Comparison of ENCODE assay signal across 7 mouse cellular contexts in genomic region chr2:117263786-117264408, GRCm38 (mm10). TPM values are rescaled to one million over a fixed set of nuclear protein-coding genes. Genes with fewer than 3 reads are reported as not detected.
DNase-seq lines count a peak whose midpoint lies in the region; ATAC-seq and TF ChIP-seq lines count a peak whose summit lies in the region.

No protein-coding gene starts in this region.

- no peak overlapping the region for H3K4me3 ChIP-seq in cerebellum, adult 2 months (replicated peaks; ENCODE audit: insufficient read depth, low read depth, low read length)
- no peak overlapping the region for H3K4me3 ChIP-seq in forebrain, postnatal 0 days (ENCODE audit: low read depth, low read length)
- H3K4me3 ChIP-seq in hindbrain, embryonic 16.5 days (ENCODE audit: low read length), result no peak overlapping the region

- H3K9me3 ChIP-seq in forebrain, postnatal 0 days (ENCODE audit: low read length), result no peaks in the 10 kb centered on the region
- no peaks in the 10 kb centered on the region for H3K9me3 ChIP-seq in hindbrain, embryonic 16.5 days (ENCODE audit: control insufficient read depth, low read length)

- no peaks in the 10 kb centered on the region for H3K27me3 ChIP-seq in cerebellum, adult 2 months (ENCODE audit: control insufficient read depth, insufficient read depth, low read length)
- no peaks in the 10 kb centered on the region for H3K27me3 ChIP-seq in forebrain, postnatal 0 days (ENCODE audit: insufficient read depth, low read length)
- H3K27me3 ChIP-seq in hindbrain, embryonic 16.5 days (replicated peaks; ENCODE audit: control insufficient read depth, insufficient read depth, low read length), result no peaks in the 10 kb centered on the region

- no peak overlapping the region for H3K4me2 ChIP-seq in forebrain, postnatal 0 days (ENCODE audit: low read depth)
- H3K4me2 ChIP-seq in hindbrain, embryonic 16.5 days (ENCODE audit: low read length), result no peak overlapping the region

- peak; percentile 93 for TF ChIP-seq CTCF in cerebellum, adult 2 months (IDR thresholded peaks at IDR 0.05; ENCODE audit: borderline replicate concordance, insufficient read depth, low read depth, low read length)
- TF ChIP-seq CTCF in forebrain, postnatal 0 days (IDR thresholded peaks at IDR 0.05; ENCODE audit: low read depth), result peak; percentile 92

- no peak overlapping the region for H3K9ac ChIP-seq in forebrain, postnatal 0 days
- H3K9ac ChIP-seq in hindbrain, embryonic 16.5 days (ENCODE audit: low read depth, low read length), result no peak overlapping the region

- ATAC-seq in forebrain, postnatal 0 days, result peak; percentile 66
- peak; percentile 82 for ATAC-seq in hindbrain, embryonic 16.5 days

- peak; percentile 72 for DNase-seq in ZHBTc4 (ENCODE audit: low read depth, low spot score)
- peak; percentile 58 to 71 for DNase-seq in cerebellum, adult 2 months
- peak; percentile 74 for DNase-seq in forebrain, postnatal 0 days
- DNase-seq in left cerebral cortex, adult 11 months (ENCODE audit: low spot score), result peak; percentile 27
- peak; percentile 57 for DNase-seq in mesoderm, embryonic 11.5 days (ENCODE audit: low read depth, low spot score)
- DNase-seq in right cerebral cortex, postnatal 36 days (ENCODE audit: low spot score in 2 of 2), result peak; percentile 44 to 47

- WGBS in cerebellum, adult 2 months, result 66% methylated on average over 11 of the region's 11 CpGs
- WGBS in forebrain, postnatal 0 days, result 69% methylated on average over 11 of the region's 11 CpGs
- WGBS in hindbrain, embryonic 16.5 days, result 72% methylated on average over 11 of the region's 11 CpGs

- no peak for TF ChIP-seq POLR2A in cerebellum, adult 2 months (IDR thresholded peaks at IDR 0.05; ENCODE audit: borderline replicate concordance, insufficient read depth, low read length)

- no peak overlapping the region for H3K27ac ChIP-seq in cerebellum, adult 2 months (ENCODE audit: insufficient read depth, low read length)
- H3K27ac ChIP-seq in forebrain, postnatal 0 days (ENCODE audit: low read depth, low read length), result no peak overlapping the region
- no peak overlapping the region for H3K27ac ChIP-seq in hindbrain, embryonic 16.5 days (ENCODE audit: low read depth, low read length)

- no peaks in the 10 kb centered on the region for H3K4me1 ChIP-seq in cerebellum, adult 2 months (ENCODE audit: control insufficient read depth, insufficient read depth, low read length)
- no peaks in the 10 kb centered on the region for H3K4me1 ChIP-seq in forebrain, postnatal 0 days (ENCODE audit: insufficient read depth)
- no peaks in the 10 kb centered on the region for H3K4me1 ChIP-seq in hindbrain, embryonic 16.5 days (ENCODE audit: control insufficient read depth, insufficient read depth, low read depth, low read length)

- peaks cover 39% of the 10 kb centered on the region for H3K36me3 ChIP-seq in forebrain, postnatal 0 days (ENCODE audit: insufficient read depth)
- peaks cover 21% of the 10 kb centered on the region for H3K36me3 ChIP-seq in hindbrain, embryonic 16.5 days (ENCODE audit: control insufficient read depth, insufficient read depth, low read length)

RNA-seq across cellular contexts. Expression of gene Fam98b, which starts 14.4 kb away (rescaled TPM):
- 33.0 and 35.0 TPM in 2 replicates for polyA plus RNA-seq in cerebellum, adult 2 months (2012; rRNA removed)
- 10.3 and 13.4 TPM in 2 replicates for total RNA-seq in forebrain, postnatal 0 days (2014; rRNA removed)
- 12.4 and 13.8 TPM in 2 replicates for polyA plus RNA-seq in forebrain, postnatal 0 days (2015; fragmentation: Nextera tagmentation; extraction: Ambion mirVana)
- polyA plus RNA-seq in hindbrain, embryonic 16.5 days (2015; fragmentation: Nextera tagmentation; extraction: Ambion mirVana), result 7.6 and 11.1 TPM in 2 replicates
